Mouse (Mus musculus) cerebellum, adult 9-11 months (tissue): ENCODE measurements around the gene Cog2.

Source experiments
- DNase-seq: peaks from one replicate; pipeline ENCODE4 v3.0.0; 2022

Cog2 gene

DNA sequence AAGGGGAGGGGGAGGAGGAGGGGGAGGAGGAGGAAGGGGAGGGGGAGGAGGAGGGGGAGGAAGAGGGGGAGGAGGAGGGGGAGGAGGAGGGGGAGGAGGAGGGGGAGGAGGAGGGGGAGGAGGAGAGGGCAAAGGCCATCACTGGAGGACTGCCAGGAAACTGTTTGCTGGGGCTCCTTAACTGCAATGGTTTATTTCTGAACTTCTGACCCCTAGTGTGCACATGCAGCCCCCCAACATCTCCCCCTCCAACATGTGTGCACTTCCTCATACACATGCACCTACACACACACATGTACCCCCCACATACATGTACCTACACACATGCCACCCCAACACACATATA, 51.8 kb downstream of the Cog2 start:
- no peak for DNase-seq

DNA sequence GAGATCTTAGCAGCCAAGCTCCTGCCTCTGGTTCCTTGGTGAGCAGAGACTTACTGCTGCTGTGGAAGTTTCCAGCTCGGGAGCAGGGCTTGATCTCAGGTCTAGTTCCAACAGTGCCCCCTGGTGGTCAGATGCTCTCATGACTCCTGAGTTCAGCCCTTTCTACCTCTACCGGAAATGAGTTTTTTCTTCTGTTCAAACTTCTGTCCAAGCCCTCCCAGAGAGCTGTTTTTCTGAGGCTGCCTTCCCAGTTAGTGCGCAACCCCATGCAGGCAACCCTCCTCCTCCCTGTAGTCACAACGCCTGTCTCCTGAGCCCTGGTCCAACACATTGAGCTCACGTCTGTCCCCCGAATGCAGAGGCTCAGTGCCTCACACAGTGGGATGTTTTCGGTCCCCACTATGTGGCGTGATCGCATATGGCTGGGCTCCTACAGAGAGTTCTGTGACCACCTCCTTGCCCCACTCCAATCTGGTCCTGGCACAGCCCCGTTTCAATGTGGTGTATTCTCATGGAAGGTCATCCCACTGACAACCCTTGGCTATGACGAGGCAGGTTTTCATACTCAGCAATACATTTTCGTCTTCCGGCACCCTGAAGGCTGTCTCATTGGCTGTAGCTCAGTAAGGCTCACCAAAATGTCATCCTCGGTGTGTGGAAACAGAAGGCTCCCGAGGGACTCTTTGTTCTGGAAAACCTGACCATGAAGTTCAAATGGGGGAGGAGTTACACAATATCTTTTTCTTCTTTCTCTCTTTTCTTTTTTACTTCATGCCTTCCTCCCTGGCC, 53.2 kb downstream of the Cog2 start:
- peak; percentile 87 for DNase-seq

GRCm38 (mm10) chr8:124575811-124576210, 55.2 kb downstream of the Cog2 start, which contains the start of gene Capn9:
Gene Capn9, plus strand, starts transcription at chr8:124576111.
- no peak for DNase-seq

DNA sequence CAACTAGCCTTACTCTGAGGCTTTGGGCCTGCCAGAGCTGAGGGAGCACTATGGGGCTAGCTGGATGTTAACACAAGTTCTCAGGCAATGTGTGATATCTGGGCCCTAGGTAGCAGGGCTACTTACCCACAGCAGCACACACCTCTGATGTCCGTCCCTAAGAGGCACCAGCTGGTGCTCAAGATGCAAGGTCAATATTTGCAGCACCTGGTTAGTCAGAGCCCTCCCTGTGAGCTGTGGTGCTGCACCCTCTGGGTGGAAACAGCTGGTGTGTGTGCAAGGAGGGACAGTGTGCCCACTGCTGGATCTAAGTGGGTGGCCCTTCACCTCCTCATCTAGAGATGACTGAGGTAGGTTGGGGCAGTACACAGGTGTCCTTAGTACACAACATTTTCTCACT, 56.2 kb downstream of the Cog2 start:
- no peak for DNase-seq

DNA sequence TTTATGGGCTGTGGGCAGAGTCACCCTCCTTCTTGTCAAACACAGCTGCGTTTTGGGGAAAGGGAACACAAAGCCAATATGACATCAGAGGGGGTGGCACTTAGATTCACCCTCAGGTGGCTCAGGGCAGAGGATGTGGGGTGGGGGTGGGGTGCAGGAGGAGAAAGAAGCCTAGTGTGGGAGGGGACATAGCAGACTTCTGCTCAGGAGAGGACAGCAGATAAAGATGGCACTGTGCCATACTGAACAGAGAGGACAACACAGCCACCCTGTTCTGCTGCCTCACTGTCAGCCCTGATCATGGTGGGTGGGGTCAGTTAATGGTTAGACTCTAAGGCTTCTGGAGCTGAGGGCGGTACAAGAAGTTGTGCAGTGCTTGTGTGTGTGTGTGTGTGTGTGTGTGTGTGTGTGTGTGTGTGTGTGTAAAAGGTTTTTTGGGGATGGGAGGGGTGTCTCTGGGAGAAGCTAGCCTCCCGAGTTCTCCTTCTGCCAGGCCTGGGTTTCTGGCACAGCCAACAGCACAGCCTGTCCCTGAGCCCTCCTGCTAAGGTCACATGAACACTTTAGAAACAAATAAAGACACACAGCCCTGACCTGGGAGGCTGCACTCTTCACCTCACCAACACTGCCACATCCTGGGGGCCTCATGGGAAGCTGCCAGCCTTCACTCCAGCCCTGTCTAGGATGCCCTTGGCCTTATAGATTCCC, 65.3 kb downstream of the Cog2 start:
- DNase-seq, result peak; percentile 85

- DNase-seq, result no peak
Measured at GRCm38 (mm10) chr8:124586556-124586955, 66.0 kb downstream of the Cog2 start.

- no peak for DNase-seq
Measured at GRCm38 (mm10) chr8:124589393-124589792, 68.8 kb downstream of the Cog2 start.
